Mouse (Mus musculus) MEL (cell line): ENCODE measurements around the gene Lrrk1. TPM values are rescaled to one million over a fixed set of nuclear protein-coding genes. Genes with fewer than 3 reads are reported as not detected.

Experiments
- DNase-seq: peaks from one replicate; pipeline ENCODE4 v3.0.0; 2011; ENCODE audit warnings: low read depth, low spot score
- H3K27ac ChIP-seq: 2 replicates; pipeline ENCODE4 v1.5.1; 2012; ENCODE audit warnings: low read depth, mild to moderate bottlenecking, control low read depth, low read length, moderate library complexity; ENCODE audit not compliant: control insufficient read depth
- H3K27me3 ChIP-seq, 2 experiments: fragments of 150-350 bp in 1 of 2; sonication (generic) in 1 of 2; 2 replicates each; pipeline ENCODE4 v1.6.1; 2012; ENCODE audit warnings: low read length in 2 of 2, mild to moderate bottlenecking in 2 of 2, improper control_type of control experiment in 1 of 2, moderate library complexity in 1 of 2; ENCODE audit not compliant: insufficient read depth in 2 of 2, control insufficient read depth in 1 of 2
- H3K36me3 ChIP-seq, 2 experiments: 2 replicates each; pipeline ENCODE4 v1.6.1; 2012 to 2014; ENCODE audit warnings: low read length in 2 of 2, improper control_type of control experiment in 1 of 2, inconsistent platforms in 1 of 2, mild to moderate bottlenecking in 1 of 2; ENCODE audit not compliant: insufficient read depth in 2 of 2, control insufficient read depth in 1 of 2
- H3K4me1 ChIP-seq, 2 experiments: fragments of 150-350 bp in 1 of 2; sonication (generic) in 1 of 2; 2 replicates each; pipeline ENCODE4 v1.6.1; 2012; ENCODE audit warnings: low read length in 2 of 2, improper control_type of control experiment in 1 of 2, mild to moderate bottlenecking in 1 of 2; ENCODE audit not compliant: insufficient read depth in 2 of 2, control insufficient read depth in 1 of 2
- H3K4me3 ChIP-seq, 2 experiments: fragments of 150-350 bp in 1 of 2; sonication (generic) in 1 of 2; 2 replicates each; pipeline ENCODE4 v1.5.1; 2012; ENCODE audit warnings: low read depth in 2 of 2, low read length in 2 of 2, mild to moderate bottlenecking in 2 of 2, moderate library complexity in 2 of 2, control low read depth in 1 of 2, improper control_type of control experiment in 1 of 2; ENCODE audit not compliant: control insufficient read depth in 1 of 2, insufficient read depth in 1 of 2
- H3K79me2 ChIP-seq: 2 replicates; pipeline ENCODE4 v1.6.1; 2012; ENCODE audit warnings: mild to moderate bottlenecking, low read length, moderate library complexity; ENCODE audit not compliant: control insufficient read depth, poor library complexity, insufficient read depth
- H3K9ac ChIP-seq: 2 replicates; pipeline ENCODE4 v1.6.1; 2012; ENCODE audit warnings: low read depth, mild to moderate bottlenecking, control low read depth, low read length, moderate library complexity; ENCODE audit not compliant: control insufficient read depth, poor library complexity, severe bottlenecking
- H3K9me3 ChIP-seq: fragments of 150-350 bp; sonication (generic); replicated peaks from 2 replicates; pipeline ENCODE4 v1.6.1; 2012; ENCODE audit warnings: mild to moderate bottlenecking, low read length, improper control_type of control experiment, moderate library complexity; ENCODE audit not compliant: insufficient read depth
- BHLHE40 ChIP-seq: IDR thresholded peaks from 2 replicates; pipeline ENCODE4 v1.6.1; 2012; ENCODE audit warnings: low read depth, mild to moderate bottlenecking, inconsistent platforms, low read length, improper control_type of control experiment, borderline replicate concordance
- CHD2 ChIP-seq: IDR thresholded peaks from 2 replicates; pipeline ENCODE4 v1.6.1; 2011; ENCODE audit warnings: low read length, improper control_type of control experiment
- ELF1 ChIP-seq: IDR thresholded peaks from 2 replicates; pipeline ENCODE4 v1.6.1; 2014; ENCODE audit warnings: low read depth, mild to moderate bottlenecking, inconsistent platforms, low read length, improper control_type of control experiment, moderate library complexity
- EP300 ChIP-seq, 2 experiments: IDR thresholded peaks; 2 replicates each; pipeline ENCODE4 v1.6.1; 2011; ENCODE audit warnings: improper control_type of control experiment in 2 of 2, low read length in 2 of 2, low read depth in 1 of 2, mild to moderate bottlenecking in 1 of 2
- ETS1 ChIP-seq: IDR thresholded peaks from 2 replicates; pipeline ENCODE4 v1.6.1; 2012; ENCODE audit warnings: low read depth, mild to moderate bottlenecking, inconsistent platforms, low read length, improper control_type of control experiment, moderate library complexity
- GATA1 ChIP-seq: IDR thresholded peaks from 2 replicates; pipeline ENCODE4 v1.6.1; 2011; ENCODE audit warnings: low read depth, low read length, improper control_type of control experiment
- HCFC1 ChIP-seq: IDR thresholded peaks from 2 replicates; pipeline ENCODE4 v1.6.1; 2012; ENCODE audit warnings: low read depth, mild to moderate bottlenecking, inconsistent platforms, low read length, improper control_type of control experiment, moderate library complexity
- KAT2A ChIP-seq: conservative IDR thresholded peaks from 2 replicates; pipeline ENCODE4 v1.6.1; 2012; ENCODE audit warnings: low read depth, low read length, improper control_type of control experiment, inconsistent platforms
- MAFK ChIP-seq: IDR thresholded peaks from 2 replicates; pipeline ENCODE4 v1.6.1; 2011; ENCODE audit warnings: low read depth, mild to moderate bottlenecking, low read length, improper control_type of control experiment, borderline replicate concordance
- MEF2A ChIP-seq: IDR thresholded peaks from 2 replicates; pipeline ENCODE4 v1.6.1; 2014; ENCODE audit warnings: low read depth, mild to moderate bottlenecking, inconsistent platforms, low read length, improper control_type of control experiment; ENCODE audit not compliant: poor library complexity, insufficient replicate concordance, severe bottlenecking; ENCODE audit errors: extremely low read depth
- MXI1 ChIP-seq: IDR thresholded peaks from 2 replicates; pipeline ENCODE4 v1.6.1; 2011; ENCODE audit warnings: mild to moderate bottlenecking, low read depth, low read length, improper control_type of control experiment
- MYB ChIP-seq: IDR thresholded peaks from 2 replicates; pipeline ENCODE4 v1.6.1; 2011; ENCODE audit warnings: mild to moderate bottlenecking, low read depth, low read length, improper control_type of control experiment
- MYC ChIP-seq: IDR thresholded peaks from 2 replicates; pipeline ENCODE4 v1.6.1; 2011; ENCODE audit warnings: low read depth, mild to moderate bottlenecking, low read length, improper control_type of control experiment, moderate library complexity
- NELFE ChIP-seq: IDR thresholded peaks from 2 replicates; pipeline ENCODE4 v1.6.1; 2011; ENCODE audit warnings: low read depth, low read length, improper control_type of control experiment
- POLR2A ChIP-seq, 2 experiments: IDR thresholded peaks; 2 replicates each; pipeline ENCODE4 v1.6.1; 2011 to 2012; ENCODE audit warnings: low read length in 2 of 2, mild to moderate bottlenecking in 2 of 2, control low read depth in 1 of 2, improper control_type of control experiment in 1 of 2, low read depth in 1 of 2, moderate library complexity in 1 of 2; ENCODE audit not compliant: control insufficient read depth in 1 of 2, insufficient read depth in 1 of 2, poor library complexity in 1 of 2
- POLR2AphosphoS5 ChIP-seq: IDR thresholded peaks from 2 replicates; pipeline ENCODE4 v1.6.1; 2012; ENCODE audit warnings: low read depth, borderline replicate concordance, mild to moderate bottlenecking, inconsistent platforms, low read length, moderate library complexity, mixed read lengths
- RAD21 ChIP-seq: IDR thresholded peaks from 2 replicates; pipeline ENCODE4 v1.6.1; 2011; ENCODE audit warnings: mild to moderate bottlenecking, low read depth, low read length, improper control_type of control experiment
- SIN3A ChIP-seq: IDR thresholded peaks from 2 replicates; pipeline ENCODE4 v1.6.1; 2012; ENCODE audit warnings: low read length, improper control_type of control experiment, inconsistent platforms
- SMC3 ChIP-seq: IDR thresholded peaks from 2 replicates; pipeline ENCODE4 v1.6.1; 2011; ENCODE audit warnings: low read depth, low read length, improper control_type of control experiment
- TBP ChIP-seq: IDR thresholded peaks from 2 replicates; pipeline ENCODE4 v1.8.0; 2011; ENCODE audit warnings: low read depth, low read length, improper control_type of control experiment
- TCF12 ChIP-seq: IDR thresholded peaks from 2 replicates; pipeline ENCODE4 v1.6.1; 2014; ENCODE audit warnings: low read depth, mild to moderate bottlenecking, inconsistent platforms, low read length, improper control_type of control experiment, moderate library complexity
- USF1 ChIP-seq: IDR thresholded peaks from 2 replicates; pipeline ENCODE4 v1.6.1; 2014; ENCODE audit warnings: low read depth, mild to moderate bottlenecking, inconsistent platforms, low read length, improper control_type of control experiment, moderate library complexity
- ZKSCAN1 ChIP-seq: IDR thresholded peaks from 2 replicates; pipeline ENCODE4 v1.6.1; 2012; ENCODE audit warnings: low read depth, mild to moderate bottlenecking, inconsistent platforms, low read length, improper control_type of control experiment, moderate library complexity
- ZMIZ1 ChIP-seq: IDR thresholded peaks from 2 replicates; pipeline ENCODE4 v1.6.1; 2012; ENCODE audit warnings: low read depth, mild to moderate bottlenecking, inconsistent platforms, low read length, improper control_type of control experiment, moderate library complexity
- ZNF384 ChIP-seq: IDR thresholded peaks from 2 replicates; pipeline ENCODE4 v1.6.1; 2012; ENCODE audit warnings: low read depth, mild to moderate bottlenecking, inconsistent platforms, low read length, improper control_type of control experiment
- polyA plus RNA-seq, 2 experiments: library from polyadenylated mRNA; stranded (reverse) in 1 of 2; unstranded in 1 of 2; fragments of >175 nt in 1 of 2; fragments of >200 nt in 1 of 2; gene quantifications; 2 replicates each; pipeline versions ENCODE4 v1.2.1 to v1.2.4; 2012; ENCODE audit warnings: low replicate concordance in 2 of 2, low read depth in 1 of 2; ENCODE audit not compliant: insufficient read length in 2 of 2, insufficient read depth in 1 of 2, missing spikeins in 1 of 2
- total RNA-seq: library from RNA; depleted of rRNA; stranded (reverse); fragments of 300-350 nt; gene quantifications from 2 replicates; pipeline ENCODE4 v1.2.3, GENCODE M21; 2012

Lrrk1 gene
- total and polyA plus RNA-seq, 3 experiments = 9.1 to 19.1 TPM; not detected in 1

GRCm38 (mm10) chr7:66282265-66282664 is 105.9 kb downstream of the Lrrk1 start:
- Histone ChIP-seq H3K79me2 (no peaks in the 10 kb centered on the region), H3K27me3 (no peaks in the 10 kb centered on the region), H3K4me1 (no peaks in the 10 kb centered on the region), H3K9me3 (no peaks in the 10 kb centered on the region), H3K9ac (no peak overlapping the region), H3K27ac (no peak overlapping the region), H3K4me3 (no peak overlapping the region), H3K36me3 (no peaks in the 10 kb centered on the region)
- no peak for DNase-seq
- TF ChIP-seq MYC (no peak), MXI1 (no peak), TCF12 (no peak), ELF1 (no peak), ZMIZ1 (no peak), MEF2A (no peak), EP300 (IDR thresholded peaks at IDR 0.05; ENCODE audit: low read depth in 1 of 2, low read length in 2 of 2) (no peak), BHLHE40 (no peak)

GRCm38 (mm10) chr7:66278001-66278400 is 110.1 kb downstream of the Lrrk1 start:
- TF ChIP-seq GATA1 (no peak), TBP (no peak), CHD2 (no peak), SMC3 (no peak), ZKSCAN1 (no peak)
- peaks cover 0 to 1% of the 10 kb centered on the region in 2 experiments; a peak in 1 of 4 replicates for H3K36me3 ChIP-seq

GRCm38 (mm10) chr7:66273494-66273893 is 114.7 kb downstream of the Lrrk1 start:
- Histone ChIP-seq H3K27ac (no peak overlapping the region), H3K79me2 (no peaks in the 10 kb centered on the region), H3K36me3 (peaks cover 0 to 1% of the 10 kb centered on the region in 2 experiments; a peak in 1 of 4 replicates), H3K9me3 (no peaks in the 10 kb centered on the region), H3K4me3 (no peak overlapping the region), H3K9ac (no peak overlapping the region), H3K4me1 (no peaks in the 10 kb centered on the region), H3K27me3 (no peaks in the 10 kb centered on the region)
- TF ChIP-seq ETS1 = no peak
- TF ChIP-seq EP300 (IDR thresholded peaks at IDR 0.05; ENCODE audit: low read depth in 1 of 2, low read length in 2 of 2) = no peak
- no peak for TF ChIP-seq RAD21
- TF ChIP-seq MAFK = no peak
- no peak for TF ChIP-seq TBP
- no peak for TF ChIP-seq TCF12
- TF ChIP-seq HCFC1 = no peak
- no peak for TF ChIP-seq ELF1
- TF ChIP-seq USF1 = no peak
- TF ChIP-seq ZNF384 = no peak
- no peak for TF ChIP-seq KAT2A
- TF ChIP-seq POLR2A (IDR thresholded peaks at IDR 0.05; ENCODE audit: control insufficient read depth in 1 of 2, insufficient read depth in 1 of 2, low read depth in 1 of 2, low read length in 2 of 2, poor library complexity in 1 of 2) = no peak
- TF ChIP-seq BHLHE40 = no peak
- TF ChIP-seq ZMIZ1 = no peak
- no peak for TF ChIP-seq MXI1
- no peak for TF ChIP-seq SIN3A
- TF ChIP-seq MYB = no peak
- TF ChIP-seq GATA1 = no peak
- no peak for TF ChIP-seq NELFE
- no peak for TF ChIP-seq POLR2AphosphoS5
- no peak for DNase-seq

More at GRCm38 (mm10) chr7:66278001-66278400, 110.1 kb downstream of the Lrrk1 start:
- Histone ChIP-seq H3K79me2 (no peaks in the 10 kb centered on the region), H3K27me3 (no peaks in the 10 kb centered on the region), H3K9ac (no peak overlapping the region), H3K4me3 (no peak overlapping the region), H3K27ac (no peak overlapping the region), H3K9me3 (no peaks in the 10 kb centered on the region), H3K4me1 (no peaks in the 10 kb centered on the region)
- no peak for DNase-seq
